Mouse (Mus musculus): ENCODE measurements at regions not wholly inside any gene's neighbourhood (a gene's known extent, or its start where the extent isn't known, plus 50 kb on each side); places are given as distances from the start of the nearest gene placed in this dataset.

GRCm38 (mm10) chr9:120661226-120661625, 90.0 kb downstream of the Rpl14 start:
- no peak for TF ChIP-seq CTCF (IDR thresholded peaks at IDR 0.05; ENCODE audit: borderline replicate concordance, insufficient read depth, low read depth, low read length)
- TF ChIP-seq POLR2A (IDR thresholded peaks at IDR 0.05; ENCODE audit: borderline replicate concordance, insufficient read depth, low read length) = no peak

All from cerebellum, adult 2 months (tissue).